Mouse (Mus musculus) kidney, embryonic 14.5 days (tissue): ENCODE measurements around the gene Gps1. TPM values are rescaled to one million over a fixed set of nuclear protein-coding genes. Genes with fewer than 3 reads are reported as not detected.
A peak's percentile ranks its signal among the peaks of the same experiment; 100 is the strongest.

Source experiments
- ATAC-seq: fragments of 200-750 bp; cut with Nextera tagmentation; 2 replicates; pipeline ENCODE4 v1.8.0; 2017; ENCODE audit warnings: moderate number of reproducible peaks, mild to moderate bottlenecking, moderate TSS enrichment, moderate library complexity; ENCODE audit not compliant: low FRiP score, low TSS enrichment
- H3K27ac ChIP-seq: fragments of 300-500 bp; sonication (generic); 2 replicates; pipeline ENCODE4 v1.5.1; 2014; ENCODE audit warnings: low read depth, mild to moderate bottlenecking, low read length, moderate library complexity, mixed read lengths
- H3K27me3 ChIP-seq: fragments of 300-500 bp; sonication (generic); 2 replicates; pipeline ENCODE4 v1.6.1; 2014; ENCODE audit warnings: mild to moderate bottlenecking, low read length; ENCODE audit not compliant: control insufficient read depth, insufficient read depth
- H3K36me3 ChIP-seq: fragments of 300-500 bp; sonication (generic); 2 replicates; pipeline ENCODE4 v1.6.1; 2014; ENCODE audit warnings: low read length, mixed read lengths; ENCODE audit not compliant: control insufficient read depth, insufficient read depth
- H3K4me1 ChIP-seq: fragments of 300-500 bp; sonication (generic); 2 replicates; pipeline ENCODE4 v1.6.1; 2014; ENCODE audit warnings: low read length, mixed read lengths; ENCODE audit not compliant: control insufficient read depth, insufficient read depth
- H3K4me2 ChIP-seq: fragments of 300-500 bp; sonication (generic); replicated peaks from 2 replicates; pipeline ENCODE4 v1.6.1; 2014; ENCODE audit warnings: low read depth, mild to moderate bottlenecking, low read length
- H3K4me3 ChIP-seq: fragments of 300-500 bp; sonication (generic); 2 replicates; pipeline ENCODE4 v1.5.1; 2014; ENCODE audit warnings: mild to moderate bottlenecking, low read length
- H3K9ac ChIP-seq: fragments of 300-500 bp; sonication (generic); 2 replicates; pipeline ENCODE4 v1.6.1; 2014; ENCODE audit warnings: low read depth, mild to moderate bottlenecking, low read length, moderate library complexity
- H3K9me3 ChIP-seq: fragments of 300-500 bp; sonication (generic); 2 replicates; pipeline ENCODE4 v1.6.1; 2016; ENCODE audit warnings: low read length; ENCODE audit not compliant: control insufficient read depth
- WGBS: fragments of 180-500 bp; shearing (Covaris S2); extraction: QIAGEN DNeasy Blood & Tissue Kit; methylation state at CpG from one replicate; pipeline ENCODE4 v1.1.7; 2014; 5-methylcytosine and 5-hydroxymethylcytosine counted together
- polyA plus RNA-seq: library from polyadenylated mRNA; unstranded; fragments of >200 nt; fragmentation: Nextera tagmentation; extraction: Ambion mirVana; gene quantifications from 2 replicates; pipeline ENCODE4 v1.2.1, GENCODE M21; 2014

Gps1 gene
- polyA plus RNA-seq, 1 experiment from 2014 or later, result 239 TPM

- H3K4me2 ChIP-seq, result no peak overlapping the region
- no peaks in the 10 kb centered on the region for H3K27me3 ChIP-seq
- peaks cover 78% of the 10 kb centered on the region for H3K36me3 ChIP-seq
- H3K4me3 ChIP-seq, result no peak overlapping the region
- H3K9me3 ChIP-seq, result no peaks in the 10 kb centered on the region
- 93% methylated on average over 12 of the region's 12 CpGs for WGBS
- ATAC-seq, result no peak
- H3K9ac ChIP-seq, result no peak overlapping the region
- H3K27ac ChIP-seq, result no peak overlapping the region
- no peaks in the 10 kb centered on the region for H3K4me1 ChIP-seq
Measured at GRCm38 (mm10) chr11:120808010-120808409, 23.9 kb downstream of the Gps1 start.

GRCm38 (mm10) chr11:120812068-120812467 lies 28.0 kb downstream of the Gps1 start:
- ATAC-seq, result no peak
- 97% methylated on average over 16 of the region's 16 CpGs for WGBS
- H3K4me3 ChIP-seq, result no peak overlapping the region
- H3K4me1 ChIP-seq, result no peaks in the 10 kb centered on the region
- H3K27ac ChIP-seq, result no peak overlapping the region
- H3K4me2 ChIP-seq, result no peak overlapping the region
- H3K36me3 ChIP-seq, result peaks cover 100% of the 10 kb centered on the region
- H3K9ac ChIP-seq, result no peak overlapping the region
- H3K9me3 ChIP-seq, result no peaks in the 10 kb centered on the region
- H3K27me3 ChIP-seq, result no peaks in the 10 kb centered on the region

- H3K9me3 ChIP-seq, result no peaks in the 10 kb centered on the region
- no peak overlapping the region for H3K9ac ChIP-seq
- H3K4me1 ChIP-seq, result peaks cover 10% of the 10 kb centered on the region
- H3K27me3 ChIP-seq, result no peaks in the 10 kb centered on the region
- ATAC-seq, result no peak
- H3K27ac ChIP-seq, result no peak overlapping the region
- H3K4me3 ChIP-seq, result no peak overlapping the region
- WGBS, result 97% methylated on average over 6 of the region's 6 CpGs
- H3K36me3 ChIP-seq, result peaks cover 95% of the 10 kb centered on the region
- H3K4me2 ChIP-seq, result no peak overlapping the region
Measured at GRCm38 (mm10) chr11:120817358-120817757, 33.3 kb downstream of the Gps1 start.

GRCm38 (mm10) chr11:120818251-120818650 lies 34.2 kb downstream of the Gps1 start:
- H3K9ac ChIP-seq, result no peak overlapping the region
- H3K27me3 ChIP-seq, result no peaks in the 10 kb centered on the region
- H3K27ac ChIP-seq, result no peak overlapping the region
- H3K4me3 ChIP-seq, result no peak overlapping the region
- peaks cover 14% of the 10 kb centered on the region for H3K4me1 ChIP-seq
- no peak for ATAC-seq
- 98% methylated on average over 13 of the region's 13 CpGs for WGBS
- peaks cover 86% of the 10 kb centered on the region for H3K36me3 ChIP-seq
- no peaks in the 10 kb centered on the region for H3K9me3 ChIP-seq
- H3K4me2 ChIP-seq, result no peak overlapping the region

- Histone ChIP-seq H3K9ac (no peak overlapping the region), H3K4me2 (no peak overlapping the region), H3K9me3 (no peaks in the 10 kb centered on the region), H3K36me3 (peaks cover 73% of the 10 kb centered on the region), H3K27me3 (no peaks in the 10 kb centered on the region), H3K4me3 (no peak overlapping the region), H3K4me1 (peaks cover 14% of the 10 kb centered on the region), H3K27ac (no peak overlapping the region)
- WGBS, result 96% methylated on average over 6 of the region's 6 CpGs
- no peak for ATAC-seq
Measured at GRCm38 (mm10) chr11:120819556-120819955, 35.5 kb downstream of the Gps1 start.

GRCm38 (mm10) chr11:120820546-120820945 lies 36.5 kb downstream of the Gps1 start:
- peaks cover 64% of the 10 kb centered on the region for H3K36me3 ChIP-seq
- no peaks in the 10 kb centered on the region for H3K27me3 ChIP-seq
- no peak for ATAC-seq
- no peak overlapping the region for H3K4me2 ChIP-seq
- H3K4me3 ChIP-seq, result no peak overlapping the region
- H3K9ac ChIP-seq, result no peak overlapping the region
- no peaks in the 10 kb centered on the region for H3K9me3 ChIP-seq
- peaks cover 14% of the 10 kb centered on the region for H3K4me1 ChIP-seq
- H3K27ac ChIP-seq, result no peak overlapping the region
- WGBS, result 95% methylated on average over 14 of the region's 14 CpGs

- H3K4me3 ChIP-seq, result peak overlapping the region; percentile 89; the same call in 1 of the 2 replicates
- WGBS, result 86% methylated on average over 14 of the region's 14 CpGs
- no peak for ATAC-seq
- H3K27ac ChIP-seq, result no peak overlapping the region
- H3K36me3 ChIP-seq, result peaks cover 56% of the 10 kb centered on the region
- no peak overlapping the region for H3K9ac ChIP-seq
- no peaks in the 10 kb centered on the region for H3K27me3 ChIP-seq
- H3K4me1 ChIP-seq, result peaks cover 14% of the 10 kb centered on the region
- peak overlapping the region; percentile 96; the same call in 1 of the 2 replicates for H3K4me2 ChIP-seq
- no peaks in the 10 kb centered on the region for H3K9me3 ChIP-seq
Measured at GRCm38 (mm10) chr11:120821076-120821922, 37.2 kb downstream of the Gps1 start.

- Histone ChIP-seq H3K27me3 (no peaks in the 10 kb centered on the region), H3K9ac (peak overlapping the region; percentile 93), H3K27ac (no peak overlapping the region), H3K4me3 (peak overlapping the region; percentile 89), H3K4me1 (peaks cover 14% of the 10 kb centered on the region), H3K4me2 (peak overlapping the region; percentile 96), H3K9me3 (no peaks in the 10 kb centered on the region), H3K36me3 (peaks cover 46% of the 10 kb centered on the region)
- WGBS, result 43% methylated on average over 4 of the region's 4 CpGs
- no peak for ATAC-seq
Measured at GRCm38 (mm10) chr11:120822321-120822720, 38.2 kb downstream of the Gps1 start.

- Histone ChIP-seq H3K27me3 (no peaks in the 10 kb centered on the region), H3K4me3 (peak overlapping the region; percentile 89), H3K27ac (peak overlapping the region; percentile 98), H3K9me3 (no peaks in the 10 kb centered on the region), H3K4me2 (peak overlapping the region; percentile 96), H3K4me1 (peaks cover 14% of the 10 kb centered on the region), H3K9ac (peak overlapping the region; percentile 93), H3K36me3 (peaks cover 39% of the 10 kb centered on the region)
- WGBS, result under 1% methylated on average over 14 of the region's 14 CpGs
- ATAC-seq, result no peak
Measured at GRCm38 (mm10) chr11:120822831-120823550, 38.9 kb downstream of the Gps1 start.
